Mouse (Mus musculus) spleen, embryonic (tissue): ENCODE data around the gene Fbxl2.

Experiments
- CTCF ChIA-PET: fragments of 350-600 bp; sonication (Branson Sonifier 250); formaldehyde crosslinking; loops from one replicate; lab custom pipeline; 2022; lab: Charles Lee

Gene Fbxl2

GRCm38 (mm10) chr9:113974945-113975344 is 71.0 kb downstream of the Fbxl2 start:
- CTCF ChIA-PET, result no interaction called here

GRCm38 (mm10) chr9:113973857-113974256 is 72.1 kb downstream of the Fbxl2 start:
- CTCF ChIA-PET, result no interaction called here

GRCm38 (mm10) chr9:113971615-113972014 is 74.4 kb downstream of the Fbxl2 start:
- CTCF ChIA-PET, result no interaction called here

GRCm38 (mm10) chr9:113970041-113970440 is 76.0 kb downstream of the Fbxl2 start:
- CTCF ChIA-PET, result no interaction called here

GRCm38 (mm10) chr9:113969399-113969798 is 76.6 kb downstream of the Fbxl2 start:
- CTCF ChIA-PET, result no interaction called here

GRCm38 (mm10) chr9:113968967-113969366 is 77.0 kb downstream of the Fbxl2 start:
- CTCF ChIA-PET, result no interaction called here

- CTCF ChIA-PET, result no interaction called here
Observed at GRCm38 (mm10) chr9:113966838-113967237, 79.2 kb downstream of the Fbxl2 start.

- CTCF ChIA-PET, result no interaction called here
Observed at GRCm38 (mm10) chr9:113964415-113964814, 81.6 kb downstream of the Fbxl2 start.

- CTCF ChIA-PET, result no interaction called here
Observed at GRCm38 (mm10) chr9:113963718-113964117, 82.3 kb downstream of the Fbxl2 start.

- CTCF ChIA-PET, result no interaction called here
Observed at GRCm38 (mm10) chr9:113957777-113958176, 88.2 kb downstream of the Fbxl2 start.

- CTCF ChIA-PET, result no interaction called here
Observed at GRCm38 (mm10) chr9:113947216-113947615, 98.8 kb downstream of the Fbxl2 start.

GRCm38 (mm10) chr9:113943372-113943771 is 102.6 kb downstream of the Fbxl2 start:
- CTCF ChIA-PET, result interaction anchor here (0.6 to 1.2 kb wide), 2 partner anchors 12 to 16 kb away, joined by 3 read pairs; no protein-coding TSS in a partner anchor

GRCm38 (mm10) chr9:113941103-113941805 is 104.7 kb downstream of the Fbxl2 start:
- CTCF ChIA-PET, result no interaction called here

- CTCF ChIA-PET, result no interaction called here
Observed at GRCm38 (mm10) chr9:113939063-113939850, 106.7 kb downstream of the Fbxl2 start.

GRCm38 (mm10) chr9:113935638-113936037 is 110.4 kb downstream of the Fbxl2 start:
- CTCF ChIA-PET, result no interaction called here

GRCm38 (mm10) chr9:113932501-113932900 is 113.5 kb downstream of the Fbxl2 start:
- CTCF ChIA-PET, result no interaction called here

GRCm38 (mm10) chr9:113932100-113932470 is 113.9 kb downstream of the Fbxl2 start:
- CTCF ChIA-PET, result no interaction called here

GRCm38 (mm10) chr9:113931375-113932099 is 114.5 kb downstream of the Fbxl2 start:
- CTCF ChIA-PET, result no interaction called here

GRCm38 (mm10) chr9:113930534-113931374 is 115.2 kb downstream of the Fbxl2 start, which contains the start of gene Ubp1:
Gene Ubp1 (plus strand): TSS chr9:113930934.
- CTCF ChIA-PET, result no interaction called here

- CTCF ChIA-PET, result no interaction called here
Observed at GRCm38 (mm10) chr9:113929676-113930075, 116.3 kb downstream of the Fbxl2 start.

- CTCF ChIA-PET, result no interaction called here
Observed at GRCm38 (mm10) chr9:113928591-113928990, 117.4 kb downstream of the Fbxl2 start.
